Mouse (Mus musculus): Measurements from ENCODE around the gene Haspin.

- TF ChIP-seq POLR2A (IDR thresholded peaks at IDR 0.05; ENCODE audit: insufficient read depth, low read depth, low read length) (peak; percentile 72), CTCF (IDR thresholded peaks at IDR 0.05; ENCODE audit: insufficient read depth, low read depth, low read length) (no peak)
Observed at GRCm38 (mm10) chr11:73176608-73177508, 38.8 kb upstream of the Haspin start, which contains the start of the genes Emc6 and Tax1bp3.
